Mouse (Mus musculus): Measurements from ENCODE around the gene Daam1. TPM values are rescaled to one million over a fixed set of nuclear protein-coding genes. Genes with fewer than 3 reads are reported as not detected.
A peak's percentile ranks its signal among the peaks of the same experiment; 100 is the strongest.

Daam1 gene
- total RNA-seq (2021) = 10 to 100 TPM; 64.9 to 69.3 TPM
- long read RNA-seq, experiment 1, full-length matches to known transcripts = 5 of 16 reads
- long read RNA-seq, experiment 1, partial matches to known transcripts = 7 of 16 reads
- long read RNA-seq, experiment 1, other reads (novel, unspliced or antisense) = 4 of 16 reads
- long read RNA-seq, experiment 2, full-length matches to known transcripts = 11 of 24 reads
- long read RNA-seq, experiment 2, partial matches to known transcripts = 9 of 24 reads
- long read RNA-seq, experiment 2, other reads (novel, unspliced or antisense) = 4 of 24 reads

DNA sequence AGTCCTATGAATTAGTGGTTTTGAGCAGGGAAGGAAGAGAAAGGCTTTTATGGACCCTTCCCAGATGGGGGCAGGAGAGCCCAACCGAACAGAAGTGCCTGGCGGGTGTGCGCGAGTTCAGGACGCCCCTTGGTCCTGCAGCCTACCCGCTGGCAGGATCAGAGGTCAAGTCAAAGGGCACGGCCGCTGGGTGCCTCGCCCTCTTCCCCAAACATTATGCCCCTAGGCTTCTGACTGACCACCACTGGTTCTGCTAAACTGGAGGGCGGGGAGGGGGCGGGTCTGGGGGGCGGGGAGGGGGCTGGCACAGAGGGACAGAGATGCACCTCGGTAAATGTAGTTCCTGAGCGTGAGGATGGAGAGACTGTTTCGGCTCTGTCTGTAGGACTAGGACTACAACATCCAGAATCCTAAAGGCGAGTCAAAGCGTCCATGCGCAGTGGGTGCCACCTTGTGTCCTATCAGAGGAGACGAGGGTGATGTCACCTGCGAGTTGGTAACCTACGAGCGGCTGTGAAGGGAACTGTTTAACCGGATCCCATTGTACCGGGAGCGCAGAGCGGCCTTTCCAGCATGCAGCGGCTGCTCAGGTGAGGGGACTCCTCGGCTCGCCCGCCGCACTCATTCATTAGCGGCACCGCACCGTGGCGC lies at the start of gene Daam1:
Gene Daam1, plus strand, starts transcription at position 472 of the 651 bp plus-strand sequence.
- peak; percentile 58 for TF ChIP-seq CTCF (conservative IDR thresholded peaks at IDR 0.05)
- DNase-seq (ENCODE audit: low spot score in 2 of 2) = peak; percentile 91 to 98
- Histone ChIP-seq H3K4me3 (peak within 1 kb of the TSS; percentile 100), H3K27ac (peak within 1 kb of the TSS; percentile 94)

- TF ChIP-seq CTCF (conservative IDR thresholded peaks at IDR 0.05) = no peak
- Histone ChIP-seq H3K4me3 (no peak overlapping the region), H3K27ac (no peak overlapping the region)
- no peak for DNase-seq (ENCODE audit: low spot score in 2 of 2)
These were observed 49.7 kb upstream of the Daam1 start for GRCm38 (mm10) chr12:71781220-71781619.

DNA sequence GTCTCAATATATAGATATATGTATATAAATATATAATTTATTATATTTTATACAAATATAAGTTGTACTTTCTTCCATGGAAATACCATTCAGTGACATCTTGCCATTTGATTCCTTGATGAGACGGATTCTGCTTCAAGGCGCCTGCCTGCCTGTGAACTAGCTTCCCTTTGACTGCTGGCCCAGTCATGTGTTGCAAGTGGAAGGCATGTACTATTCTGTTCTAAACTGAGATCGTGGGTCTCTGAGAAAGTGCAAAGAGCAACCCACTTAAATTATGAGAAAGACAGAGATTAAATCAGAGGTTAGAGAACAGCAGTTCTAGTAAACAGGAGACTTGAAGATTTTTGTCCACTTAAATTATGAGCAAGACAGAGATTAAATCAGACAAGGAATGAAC lies 46.9 kb upstream of the Daam1 start:
- Histone ChIP-seq H3K27ac (no peak overlapping the region), H3K4me3 (no peak overlapping the region)
- no peak for DNase-seq (ENCODE audit: low spot score in 2 of 2)
- no peak for TF ChIP-seq CTCF (conservative IDR thresholded peaks at IDR 0.05)

- Histone ChIP-seq H3K4me3 (no peak overlapping the region), H3K27ac (no peak overlapping the region)
- no peak for TF ChIP-seq CTCF (conservative IDR thresholded peaks at IDR 0.05)
- DNase-seq (ENCODE audit: low spot score in 2 of 2) = no peak
These were observed 46.1 kb upstream of the Daam1 start for GRCm38 (mm10) chr12:71784666-71785255.

GRCm38 (mm10) chr12:71786521-71786920 lies 44.4 kb upstream of the Daam1 start:
- H3K27ac ChIP-seq = no peak overlapping the region
- H3K4me3 ChIP-seq = no peak overlapping the region
- no peak for DNase-seq (ENCODE audit: low spot score in 2 of 2)
- no peak for TF ChIP-seq CTCF (conservative IDR thresholded peaks at IDR 0.05)

GRCm38 (mm10) chr12:71788791-71789190 lies 42.1 kb upstream of the Daam1 start:
- no peak for DNase-seq (ENCODE audit: low spot score in 2 of 2)
- no peak for TF ChIP-seq CTCF (conservative IDR thresholded peaks at IDR 0.05)
- no peak overlapping the region for H3K27ac ChIP-seq
- no peak overlapping the region for H3K4me3 ChIP-seq

DNA sequence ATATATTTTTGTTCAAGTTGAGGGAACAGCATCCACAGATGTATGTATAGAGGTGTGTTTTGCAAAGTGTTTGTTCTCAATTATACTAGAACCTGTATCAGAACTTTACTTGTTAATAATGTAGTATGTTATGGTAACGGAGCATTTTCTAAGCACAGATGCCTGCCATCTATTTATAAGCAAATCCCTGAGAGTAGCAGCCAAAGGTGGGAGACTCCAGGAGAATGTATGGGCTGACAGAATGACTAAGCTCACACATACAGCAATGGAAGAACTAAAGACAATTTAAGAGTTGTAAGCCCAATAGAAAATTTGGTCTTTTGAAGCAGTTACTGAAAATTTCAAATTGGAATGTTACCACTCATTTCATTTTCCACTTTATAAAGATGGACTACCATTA lies 40.3 kb upstream of the Daam1 start:
- Histone ChIP-seq H3K27ac (no peak overlapping the region), H3K4me3 (no peak overlapping the region)
- no peak for DNase-seq (ENCODE audit: low spot score in 2 of 2)
- TF ChIP-seq CTCF (conservative IDR thresholded peaks at IDR 0.05) = no peak

DNA sequence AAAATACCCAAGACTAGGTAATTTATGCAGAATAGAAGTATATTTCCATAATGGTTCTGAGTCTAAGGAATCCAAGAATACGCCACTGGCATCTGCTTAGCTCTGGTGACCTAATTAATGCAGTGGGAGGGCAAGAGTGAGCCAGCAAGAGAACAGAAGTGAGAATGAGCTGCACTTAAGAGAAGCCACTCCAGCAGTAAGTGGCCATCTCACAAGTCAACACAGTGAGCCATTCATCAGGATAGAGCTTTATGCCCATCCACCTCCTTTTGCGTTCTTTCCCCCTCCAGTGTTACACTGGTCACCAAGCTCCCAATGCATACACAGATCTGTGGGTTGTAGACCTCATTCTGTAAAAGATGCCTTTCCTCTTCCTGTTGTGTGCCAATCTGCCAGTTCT lies 37.8 kb upstream of the Daam1 start:
- Histone ChIP-seq H3K27ac (no peak overlapping the region), H3K4me3 (no peak overlapping the region)
- no peak for DNase-seq (ENCODE audit: low spot score in 2 of 2)
- TF ChIP-seq CTCF (conservative IDR thresholded peaks at IDR 0.05) = no peak

DNA sequence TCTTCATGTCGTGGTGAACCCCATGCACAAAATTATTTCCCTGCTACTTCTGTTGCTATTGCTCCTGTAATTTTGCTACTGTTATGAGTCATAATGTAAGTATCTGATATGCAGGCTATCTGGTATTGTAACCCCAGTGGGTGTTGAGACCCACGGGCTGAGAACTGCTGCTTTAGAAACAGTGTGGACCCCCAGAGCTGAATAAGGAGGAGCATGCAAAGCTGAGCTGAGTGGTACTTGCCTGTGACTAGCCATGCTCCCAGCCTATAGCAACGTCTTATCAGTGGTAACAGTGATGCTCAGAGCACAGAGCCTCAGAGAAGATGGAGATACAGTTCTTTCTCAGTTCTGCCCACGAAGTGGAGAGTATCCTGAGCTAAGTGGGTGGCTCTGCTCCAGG lies 35.3 kb upstream of the Daam1 start:
- TF ChIP-seq CTCF (conservative IDR thresholded peaks at IDR 0.05) = no peak
- H3K4me3 ChIP-seq = no peak overlapping the region
- H3K27ac ChIP-seq = no peak overlapping the region
- DNase-seq (ENCODE audit: low spot score in 2 of 2) = no peak

DNA sequence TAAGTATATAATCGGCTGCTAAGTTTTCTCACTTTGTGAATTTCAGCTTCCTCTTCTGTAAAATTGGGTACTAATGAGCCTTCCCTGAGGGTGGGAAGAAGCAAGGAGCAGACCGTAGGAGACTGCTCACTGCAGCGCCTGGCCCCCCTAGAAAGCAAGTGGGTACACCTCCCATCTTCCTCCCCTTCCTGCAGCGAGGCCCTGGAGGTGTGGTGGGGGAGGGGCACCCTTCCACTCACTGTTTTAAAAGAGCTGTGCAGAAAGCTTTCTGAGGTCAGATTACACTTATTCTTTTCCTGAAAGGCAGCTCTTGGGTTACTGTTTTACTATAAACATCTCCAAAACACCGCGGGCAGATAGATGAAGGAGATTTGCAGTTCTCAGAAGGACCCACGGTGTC lies 34.4 kb upstream of the Daam1 start:
- no peak overlapping the region for H3K4me3 ChIP-seq
- no peak for TF ChIP-seq CTCF (conservative IDR thresholded peaks at IDR 0.05)
- H3K27ac ChIP-seq = no peak overlapping the region
- DNase-seq (ENCODE audit: low spot score in 2 of 2) = no peak

DNA sequence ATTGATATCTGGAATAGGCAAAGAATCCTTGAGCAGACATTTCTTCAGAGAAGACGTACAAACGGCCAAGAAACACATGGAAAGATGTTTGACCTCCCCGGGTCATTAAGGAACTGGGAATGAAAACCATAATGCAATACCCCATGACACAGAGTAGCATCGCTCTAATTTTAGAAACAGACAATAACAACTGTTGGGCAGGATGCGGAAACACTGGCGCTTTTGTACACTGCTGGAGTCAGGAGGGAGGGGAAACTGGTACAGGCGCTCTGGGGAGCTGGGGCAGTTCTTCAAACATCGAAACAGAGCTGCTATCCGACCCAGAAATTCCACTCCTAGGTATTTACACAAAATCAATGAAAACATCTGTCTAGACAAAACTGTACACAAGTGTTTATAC lies 23.6 kb upstream of the Daam1 start:
- no peak for DNase-seq (ENCODE audit: low spot score in 2 of 2)

DNA sequence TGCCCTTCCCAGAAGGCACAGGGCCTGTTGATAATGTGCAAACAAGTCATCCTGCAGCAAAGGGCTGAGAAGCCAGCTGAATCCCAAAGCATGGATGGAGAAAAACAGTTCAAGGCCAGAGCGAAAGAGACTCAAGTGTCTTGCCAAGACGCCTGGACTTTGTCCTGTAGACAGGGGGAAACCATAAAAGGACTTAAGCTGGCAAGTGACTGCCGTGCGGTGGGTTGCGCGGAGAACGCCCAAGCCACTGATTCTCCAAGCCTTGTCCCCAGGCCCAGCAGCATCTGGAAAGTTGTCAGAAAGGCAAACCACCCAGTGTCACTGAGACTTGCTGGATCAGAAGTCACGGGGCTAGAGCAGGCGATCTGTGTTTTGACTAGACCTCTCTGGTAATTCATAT lies 22.2 kb upstream of the Daam1 start:
- TF ChIP-seq CTCF (conservative IDR thresholded peaks at IDR 0.05) = no peak
- H3K27ac ChIP-seq = peak overlapping the region; percentile 72; the same call in 1 of the 2 replicates
- no peak for DNase-seq (ENCODE audit: low spot score in 2 of 2)
- no peak overlapping the region for H3K4me3 ChIP-seq

More for the DNA sequence above, 23.6 kb upstream of the Daam1 start:
- TF ChIP-seq CTCF (conservative IDR thresholded peaks at IDR 0.05) = no peak
- no peak overlapping the region for H3K4me3 ChIP-seq
- peak overlapping the region; percentile 72 for H3K27ac ChIP-seq

DNA sequence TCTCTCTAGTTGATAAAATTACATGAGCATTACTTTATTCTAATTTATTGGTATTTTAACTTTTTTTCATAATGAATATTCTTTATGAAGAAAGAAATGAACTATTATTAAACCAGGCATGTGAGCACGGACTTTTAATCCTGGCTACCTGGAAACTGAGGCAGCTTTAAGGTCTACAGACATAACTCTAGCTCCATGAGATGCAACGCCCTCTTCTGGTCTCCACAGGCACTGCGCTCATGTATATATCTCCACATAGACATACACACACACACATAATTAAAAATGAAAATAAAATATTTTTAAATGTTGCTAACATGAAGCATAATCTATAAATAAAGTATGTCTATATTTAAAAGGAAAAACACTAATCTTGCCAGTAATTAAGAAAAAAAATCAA lies 21.3 kb upstream of the Daam1 start:
- no peak for DNase-seq (ENCODE audit: low spot score in 2 of 2)
- peak; percentile 43 for TF ChIP-seq CTCF (conservative IDR thresholded peaks at IDR 0.05)

DNA sequence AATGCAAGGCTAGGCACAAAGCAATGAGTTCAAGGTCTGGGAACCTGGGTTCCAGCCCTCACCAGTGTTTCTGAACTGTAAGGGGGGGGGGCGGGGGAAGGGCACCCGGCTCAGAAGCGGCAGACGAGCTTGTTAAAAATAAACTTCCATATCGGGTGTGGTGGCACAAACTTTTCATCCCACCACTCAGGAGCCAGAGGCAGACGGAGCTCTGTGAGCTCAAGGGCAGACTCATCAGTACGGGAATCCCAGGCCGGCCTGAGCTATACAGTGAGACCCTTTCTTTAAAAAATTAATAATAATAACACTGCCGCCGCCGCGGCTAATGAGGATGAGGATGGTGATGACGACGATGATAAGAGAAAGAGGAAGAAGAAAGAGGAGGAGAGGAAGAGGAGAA lies 18.3 kb upstream of the Daam1 start:
- no peak for DNase-seq (ENCODE audit: low spot score in 2 of 2)

More for the DNA sequence above, 21.3 kb upstream of the Daam1 start:
- no peak overlapping the region for H3K4me3 ChIP-seq
- H3K27ac ChIP-seq = no peak overlapping the region

More for the DNA sequence above, 18.3 kb upstream of the Daam1 start:
- no peak for TF ChIP-seq CTCF (conservative IDR thresholded peaks at IDR 0.05)
- H3K4me3 ChIP-seq = no peak overlapping the region
- H3K27ac ChIP-seq = no peak overlapping the region

Data from layer of hippocampus, adult 2 months (tissue).